Mouse (Mus musculus) heart, adult 2 months (tissue): ENCODE measurements around the gene Cnksr2. TPM values are rescaled to one million over a fixed set of nuclear protein-coding genes. Genes with fewer than 3 reads are reported as not detected.

Experiments used
- DNase-seq, 2 experiments: peaks; one replicate each; pipeline ENCODE4 v3.0.0; 2021
- H3K27ac ChIP-seq: fragments of 200-600 bp; 2 replicates; pipeline ENCODE4 v1.8.1; 2022
- H3K27me3 ChIP-seq: fragments of 200-500 bp; 2 replicates; pipeline ENCODE4 v1.6.1; 2012; ENCODE audit warnings: mild to moderate bottlenecking, low read length, inconsistent platforms, mixed read lengths; ENCODE audit not compliant: control insufficient read depth, insufficient read depth
- H3K36me3 ChIP-seq: fragments of 200-500 bp; 2 replicates; pipeline ENCODE4 v1.6.1; 2012; ENCODE audit warnings: low read length, inconsistent platforms; ENCODE audit not compliant: control insufficient read depth, insufficient read depth
- H3K4me1 ChIP-seq: fragments of 200-500 bp; 2 replicates; pipeline ENCODE4 v1.6.1; 2011; ENCODE audit warnings: low read length; ENCODE audit not compliant: control insufficient read depth, insufficient read depth
- H3K4me3 ChIP-seq: fragments of 200-600 bp; 2 replicates; pipeline ENCODE4 v1.8.1; 2022
- H3K79me2 ChIP-seq: fragments of 200-500 bp; replicated peaks from 2 replicates; pipeline ENCODE4 v1.6.1; 2012; ENCODE audit warnings: mild to moderate bottlenecking, inconsistent platforms, low read length, moderate library complexity, mixed read lengths; ENCODE audit not compliant: control insufficient read depth, insufficient read depth
- H3K9ac ChIP-seq: fragments of 200-500 bp; 2 replicates; pipeline ENCODE4 v1.6.1; 2012; ENCODE audit warnings: low read depth, mild to moderate bottlenecking, control low read depth, inconsistent platforms, low read length, mixed read lengths
- CTCF ChIP-seq: fragments of 200-600 bp; IDR thresholded peaks from 2 replicates; pipeline ENCODE4 v1.8.1; 2022; ENCODE audit warnings: antibody characterized with exemption, mild to moderate bottlenecking, moderate library complexity
- EP300 ChIP-seq: fragments of 200-500 bp; IDR thresholded peaks from 2 replicates; pipeline ENCODE4 v1.6.1; 2011; ENCODE audit warnings: low read depth, low read length, control low read depth; ENCODE audit not compliant: insufficient read depth
- POLR2A ChIP-seq: fragments of 200-500 bp; IDR thresholded peaks from 2 replicates; pipeline ENCODE4 v1.6.1; 2011; ENCODE audit warnings: mild to moderate bottlenecking, low read depth, low read length, control low read depth; ENCODE audit not compliant: insufficient read depth
- WGBS: fragments of 180-500 bp; shearing (Covaris S2); methylation state at CpG from one replicate; pipeline ENCODE4 v1.1.7; 2018; 5-methylcytosine and 5-hydroxymethylcytosine counted together
- intact Hi-C: fragments of 180-260 bp; cut with DNase I; formaldehyde crosslinking; loops from one replicate; pipeline ENCODE4 v1.15.1; 2025
- long read RNA-seq: library from polyadenylated mRNA; stranded (forward); transcript quantifications from one replicate; pipeline ENCODE4 v2.0.0, GENCODE M21; 2021
- polyA plus RNA-seq: library from polyadenylated mRNA; depleted of rRNA; stranded (reverse); fragments of >200 nt; gene quantifications from 2 replicates; pipeline ENCODE4 v1.2.3, GENCODE M21; 2012; rRNA removed
- total RNA-seq, 2 experiments: library from RNA; stranded (reverse); gene quantifications; 2 replicates each; pipeline ENCODE4 v1.2.3; 2021

The Cnksr2 gene
- total RNA-seq = under 1 TPM in 1 of 2 experiments, not detected in 1; 0.09 TPM
- polyA plus RNA-seq = 0.04 TPM in 1 of 2 replicates, not detected in the other
- long read RNA-seq = 0 reads

DNA sequence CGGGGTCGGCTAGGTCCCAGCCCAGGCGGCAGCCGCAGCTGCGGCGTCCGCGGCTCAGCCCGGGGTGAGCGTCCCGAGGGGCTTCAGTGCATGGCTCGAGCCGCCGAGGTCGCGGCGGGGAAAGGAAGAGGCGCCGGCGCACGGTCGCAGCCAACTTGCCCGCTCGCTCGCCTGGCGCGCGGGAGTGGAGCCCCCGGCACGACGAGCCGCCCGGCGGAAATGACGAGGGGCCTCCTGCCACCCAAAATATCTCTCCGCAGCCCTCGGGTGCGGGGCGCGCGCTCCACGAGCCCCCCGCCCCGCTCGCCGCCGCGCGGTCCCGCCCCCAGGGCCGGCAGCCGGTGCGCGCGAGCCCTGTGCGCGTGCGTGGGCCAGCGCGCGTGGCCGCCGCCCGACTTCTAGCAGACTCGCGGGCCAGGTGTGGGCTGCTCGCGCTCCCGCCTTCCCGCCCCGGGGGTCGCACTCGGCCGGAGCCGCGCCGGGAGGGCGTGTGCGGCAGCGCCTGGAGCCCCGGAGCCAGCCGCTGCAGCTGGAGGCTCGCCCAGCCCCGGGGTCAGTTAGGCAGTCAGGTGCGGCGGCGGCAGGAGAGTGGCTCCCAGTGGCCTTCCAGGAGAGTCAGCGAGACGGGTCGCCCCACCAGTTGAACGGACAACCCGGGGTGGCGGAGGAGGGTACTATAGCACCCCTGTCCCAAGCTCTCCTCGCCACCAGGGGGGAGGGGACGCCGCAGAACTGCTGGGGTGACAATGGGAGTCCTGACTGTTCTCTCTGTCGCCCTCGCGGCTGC is at the start of gene Cnksr2:
Gene Cnksr2 (minus strand): TSS at position 238 of the 787 bp plus-strand sequence.
- 27% methylated on average over 86 of the region's 99 CpGs for whole genome bisulfite sequencing
- intact Hi-C loops = no loop called here
- H3K4me3 ChIP-seq = peak within 1 kb of the TSS; percentile 28
- DNase-seq = no peak
- TF ChIP-seq EP300 (no peak), CTCF (no peak), POLR2A (no peak)
- H3K27me3 ChIP-seq = peaks cover 4% of the 10 kb centered on the region; the same call in 1 of the 2 replicates
- no peaks in the 10 kb centered on the region for H3K36me3 ChIP-seq
- no peaks in the 10 kb centered on the region for H3K79me2 ChIP-seq
- H3K27ac ChIP-seq = no peak within 1 kb of the TSS
- H3K4me1 ChIP-seq = no peaks in the 10 kb centered on the region
- peak within 1 kb of the TSS; percentile 34; the same call in 1 of the 2 replicates for H3K9ac ChIP-seq

DNA sequence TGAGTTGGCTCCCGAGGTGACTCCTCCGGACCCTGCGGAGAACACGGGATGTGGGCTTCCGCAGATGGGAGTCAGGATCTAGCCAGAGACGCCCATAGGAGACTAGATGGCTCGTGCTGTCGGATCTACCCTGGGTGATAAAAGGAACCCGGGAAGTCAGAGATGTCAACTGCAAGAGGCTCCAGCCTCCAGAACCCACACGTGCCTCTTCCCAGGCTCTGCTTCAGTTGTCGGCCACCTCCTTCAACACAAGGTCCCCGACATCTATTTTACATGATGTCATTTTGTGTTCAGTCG is 698 bp upstream of the Cnksr2 start:
- intact Hi-C loops = no loop called here
- H3K9ac ChIP-seq = no peak overlapping the region
- H3K79me2 ChIP-seq = no peaks in the 10 kb centered on the region
- WGBS = 21% methylated on average over 13 of the region's 13 CpGs
- DNase-seq = no peak
- TF ChIP-seq EP300 (no peak), POLR2A (no peak), CTCF (no peak)
- no peaks in the 10 kb centered on the region for H3K4me1 ChIP-seq
- H3K4me3 ChIP-seq = no peak overlapping the region; the same call in 1 of the 2 replicates
- peaks cover 4% of the 10 kb centered on the region; the same call in 1 of the 2 replicates for H3K27me3 ChIP-seq
- no peaks in the 10 kb centered on the region for H3K36me3 ChIP-seq
- H3K27ac ChIP-seq = no peak overlapping the region

DNA sequence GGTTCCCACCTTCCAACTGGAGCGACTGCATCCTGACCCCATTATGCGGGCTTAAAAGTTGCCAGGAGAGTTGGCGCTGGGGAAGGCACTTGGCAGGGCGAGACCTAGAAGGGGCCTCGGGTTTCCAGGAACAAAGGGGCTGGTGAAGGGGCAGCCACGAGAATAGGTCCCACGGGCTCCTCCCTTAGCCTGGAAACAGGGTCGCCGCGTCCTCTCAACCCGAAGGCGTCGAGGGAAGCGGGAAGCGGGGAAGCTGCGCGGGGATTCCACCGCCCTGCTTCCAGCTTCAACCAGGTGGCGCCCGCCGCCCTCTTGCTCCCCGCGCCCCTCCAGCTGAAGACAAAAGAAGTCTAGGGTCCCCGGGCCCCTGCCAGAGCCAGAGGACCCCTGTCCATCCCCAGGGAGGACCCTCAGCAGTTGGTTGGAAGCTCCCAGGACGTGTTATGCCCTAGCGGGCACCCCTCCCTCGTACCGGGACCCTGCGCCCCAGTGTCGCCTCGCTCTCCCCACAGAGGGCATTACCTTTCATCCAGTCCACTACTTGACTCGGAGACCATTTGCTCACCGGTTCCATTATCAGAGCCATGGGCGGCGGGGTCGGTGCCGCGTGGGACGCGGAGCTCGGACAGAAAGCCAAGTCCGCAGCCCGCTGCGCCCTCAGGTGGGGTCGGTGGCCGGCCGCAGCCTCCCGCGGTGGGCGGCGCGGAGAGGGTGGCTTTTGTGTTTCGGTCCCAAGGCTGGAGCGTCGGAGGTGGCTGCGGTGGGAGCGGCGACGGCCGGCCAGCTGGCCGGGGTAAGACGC is 638 bp downstream of the Cnksr2 start:
- Histone ChIP-seq H3K36me3 (no peaks in the 10 kb centered on the region), H3K9ac (no peak overlapping the region), H3K4me1 (no peaks in the 10 kb centered on the region), H3K79me2 (no peaks in the 10 kb centered on the region), H3K27ac (no peak overlapping the region), H3K27me3 (peaks cover 4% of the 10 kb centered on the region; the same call in 1 of the 2 replicates), H3K4me3 (peak overlapping the region; percentile 18)
- no peak for TF ChIP-seq POLR2A
- intact Hi-C loops = no loop called here
- 25% methylated on average over 60 of the region's 62 CpGs for WGBS
- DNase-seq = no peak

DNA sequence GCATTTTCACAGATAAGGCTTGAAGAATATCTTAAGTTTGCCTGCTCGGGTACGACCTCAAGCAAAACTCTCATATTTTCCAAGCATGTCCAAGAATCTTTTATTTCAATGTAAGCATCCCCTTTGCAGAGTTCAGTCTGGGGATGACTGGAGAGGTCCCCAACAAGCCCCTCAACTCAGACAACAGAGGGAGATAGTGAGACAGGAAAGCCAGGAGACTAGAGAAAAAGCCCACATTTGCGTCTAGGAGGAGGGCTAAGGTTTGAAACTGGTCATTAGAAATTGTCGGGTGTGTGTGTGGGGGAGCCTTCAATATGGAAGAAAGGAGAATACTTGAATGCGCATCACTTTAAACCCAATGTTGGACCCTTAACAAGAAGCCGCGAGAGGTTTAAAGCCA is 1.4 kb downstream of the Cnksr2 start:
- intact Hi-C loops = no loop called here
- no peaks in the 10 kb centered on the region for H3K79me2 ChIP-seq
- TF ChIP-seq CTCF = no peak
- TF ChIP-seq POLR2A = no peak
- no peak for TF ChIP-seq EP300
- no peaks in the 10 kb centered on the region for H3K36me3 ChIP-seq
- H3K27me3 ChIP-seq = peaks cover 4% of the 10 kb centered on the region; the same call in 1 of the 2 replicates
- no peak overlapping the region for H3K4me3 ChIP-seq
- H3K27ac ChIP-seq = no peak overlapping the region
- WGBS = 17% methylated on average over 7 of the region's 7 CpGs
- no peaks in the 10 kb centered on the region for H3K4me1 ChIP-seq
- H3K9ac ChIP-seq = no peak overlapping the region
- DNase-seq = no peak

DNA sequence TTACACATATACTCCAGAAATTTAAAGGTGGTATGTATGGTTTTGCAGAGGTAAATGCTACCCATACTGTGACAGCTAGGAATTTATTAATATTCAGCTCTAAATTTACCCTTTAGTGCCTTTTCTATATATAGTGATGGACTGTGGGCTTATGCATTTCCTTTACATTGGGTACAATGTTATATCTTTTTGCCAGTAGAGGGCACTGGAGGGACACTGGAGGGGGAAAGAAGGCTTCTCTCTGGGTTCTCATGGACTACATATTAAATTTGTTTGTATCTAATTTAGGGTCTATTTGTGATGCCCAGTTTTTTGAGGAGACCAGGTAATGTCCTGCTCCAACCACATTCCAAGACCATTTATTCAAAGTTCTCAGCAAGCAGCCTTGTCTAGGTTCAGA is 91.4 kb downstream of the Cnksr2 start:
- Histone ChIP-seq H3K4me3 (no peak overlapping the region), H3K27me3 (no peaks in the 10 kb centered on the region), H3K36me3 (no peaks in the 10 kb centered on the region), H3K27ac (no peak overlapping the region), H3K9ac (no peak overlapping the region), H3K4me1 (no peaks in the 10 kb centered on the region), H3K79me2 (no peaks in the 10 kb centered on the region)
- TF ChIP-seq EP300 (no peak), CTCF (peak; percentile 57)
- no peak for DNase-seq
- intact Hi-C loops = no loop called here

DNA sequence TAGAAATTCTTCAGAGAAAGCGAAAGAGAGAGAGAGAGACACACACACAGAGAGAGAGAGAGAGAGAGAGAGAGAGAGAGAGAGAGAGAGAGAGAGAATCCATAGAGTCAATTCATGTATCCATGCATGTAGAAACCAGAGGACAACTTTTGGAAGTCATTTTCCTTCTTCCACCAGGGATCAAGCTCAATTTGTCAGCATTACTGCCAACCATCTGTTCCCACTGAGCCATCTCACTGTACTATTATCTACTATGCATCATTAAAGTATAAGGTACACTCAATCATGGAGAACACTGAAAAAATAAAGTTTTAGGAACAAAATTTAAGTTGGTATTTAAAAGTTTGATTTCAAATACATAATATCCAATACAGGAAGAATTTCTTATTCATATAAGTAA is 93.8 kb downstream of the Cnksr2 start:
- no peaks in the 10 kb centered on the region for H3K79me2 ChIP-seq
- no peak overlapping the region for H3K27ac ChIP-seq
- DNase-seq = no peak
- no peaks in the 10 kb centered on the region for H3K36me3 ChIP-seq
- H3K9ac ChIP-seq = no peak overlapping the region
- 40% methylated on average over 1 of the region's 1 CpGs for WGBS
- no peaks in the 10 kb centered on the region for H3K27me3 ChIP-seq
- TF ChIP-seq POLR2A (no peak), CTCF (no peak)
- intact Hi-C loops = no loop called here
- no peaks in the 10 kb centered on the region for H3K4me1 ChIP-seq
- H3K4me3 ChIP-seq = no peak overlapping the region
